Mouse (Mus musculus): ENCODE data around the gene Sdccag8. TPM values are rescaled to one million over a fixed set of nuclear protein-coding genes. Genes with fewer than 3 reads are reported as not detected.

Gene Sdccag8
- polyA plus RNA-seq, 1 experiment: 3.9 TPM

GRCm38 (mm10) chr1:176944458-176945174, 130.2 kb downstream of the Sdccag8 start:
- WGBS: 77% methylated on average over 8 of the region's 8 CpGs
- H3K4me3 ChIP-seq (replicated peaks; ENCODE audit: extremely low read depth, low read depth, low read length): no peak overlapping the region
- no peaks in the 10 kb centered on the region for H3K4me1 ChIP-seq (ENCODE audit: control insufficient read depth, insufficient read depth, low read length)
- TF ChIP-seq CTCF (IDR thresholded peaks at IDR 0.05; ENCODE audit: insufficient read depth, low read length) (no peak), POLR2A (IDR thresholded peaks at IDR 0.05; ENCODE audit: borderline replicate concordance, extremely low read depth, low read depth, low read length) (no peak)
- no peak for DNase-seq

GRCm38 (mm10) chr1:176945175-176945540, 130.7 kb downstream of the Sdccag8 start:
- no peak overlapping the region for H3K4me3 ChIP-seq (replicated peaks; ENCODE audit: extremely low read depth, low read depth, low read length)
- no peaks in the 10 kb centered on the region for H3K4me1 ChIP-seq (ENCODE audit: control insufficient read depth, insufficient read depth, low read length)
- 92% methylated on average over 12 of the region's 12 CpGs for WGBS
- TF ChIP-seq POLR2A (IDR thresholded peaks at IDR 0.05; ENCODE audit: borderline replicate concordance, extremely low read depth, low read depth, low read length): no peak
- no peak for TF ChIP-seq CTCF (IDR thresholded peaks at IDR 0.05; ENCODE audit: insufficient read depth, low read length)
- no peak for DNase-seq

GRCm38 (mm10) chr1:176946031-176946795, 131.8 kb downstream of the Sdccag8 start:
- TF ChIP-seq CTCF (IDR thresholded peaks at IDR 0.05; ENCODE audit: insufficient read depth, low read length) (no peak), POLR2A (IDR thresholded peaks at IDR 0.05; ENCODE audit: borderline replicate concordance, extremely low read depth, low read depth, low read length) (no peak)
- no peaks in the 10 kb centered on the region for H3K4me1 ChIP-seq (ENCODE audit: control insufficient read depth, insufficient read depth, low read length)
- H3K4me3 ChIP-seq (replicated peaks; ENCODE audit: extremely low read depth, low read depth, low read length): no peak overlapping the region
- 83% methylated on average over 11 of the region's 11 CpGs for WGBS
- DNase-seq: no peak

- Histone ChIP-seq H3K4me3 (replicated peaks; ENCODE audit: extremely low read depth, low read depth, low read length) (no peak overlapping the region), H3K4me1 (ENCODE audit: control insufficient read depth, insufficient read depth, low read length) (no peaks in the 10 kb centered on the region)
- no peak for DNase-seq
- WGBS: 77% methylated on average over 7 of the region's 7 CpGs
- TF ChIP-seq CTCF (IDR thresholded peaks at IDR 0.05; ENCODE audit: insufficient read depth, low read length): no peak
- TF ChIP-seq POLR2A (IDR thresholded peaks at IDR 0.05; ENCODE audit: borderline replicate concordance, extremely low read depth, low read depth, low read length): no peak
These were observed 132.3 kb downstream of the Sdccag8 start for GRCm38 (mm10) chr1:176946796-176947181.

- no peak for DNase-seq
- 83% methylated on average over 6 of the region's 6 CpGs for WGBS
- no peaks in the 10 kb centered on the region for H3K4me1 ChIP-seq (ENCODE audit: control insufficient read depth, insufficient read depth, low read length)
- TF ChIP-seq POLR2A (IDR thresholded peaks at IDR 0.05; ENCODE audit: borderline replicate concordance, extremely low read depth, low read depth, low read length): no peak
- TF ChIP-seq CTCF (IDR thresholded peaks at IDR 0.05; ENCODE audit: insufficient read depth, low read length): no peak
- H3K4me3 ChIP-seq (replicated peaks; ENCODE audit: extremely low read depth, low read depth, low read length): no peak overlapping the region
These were observed 134.4 kb downstream of the Sdccag8 start for GRCm38 (mm10) chr1:176948861-176949260.

GRCm38 (mm10) chr1:176949320-176949719, 134.9 kb downstream of the Sdccag8 start:
- DNase-seq: no peak
- no peak overlapping the region for H3K4me3 ChIP-seq (replicated peaks; ENCODE audit: extremely low read depth, low read depth, low read length)
- TF ChIP-seq CTCF (IDR thresholded peaks at IDR 0.05; ENCODE audit: insufficient read depth, low read length) (no peak), POLR2A (IDR thresholded peaks at IDR 0.05; ENCODE audit: borderline replicate concordance, extremely low read depth, low read depth, low read length) (no peak)
- 74% methylated on average over 6 of the region's 6 CpGs for WGBS
- no peaks in the 10 kb centered on the region for H3K4me1 ChIP-seq (ENCODE audit: control insufficient read depth, insufficient read depth, low read length)

- WGBS: 81% methylated on average over 6 of the region's 6 CpGs
These were observed 135.6 kb downstream of the Sdccag8 start for GRCm38 (mm10) chr1:176950061-176950460.

GRCm38 (mm10) chr1:176951836-176952235, 137.4 kb downstream of the Sdccag8 start:
- TF ChIP-seq CTCF (IDR thresholded peaks at IDR 0.05; ENCODE audit: insufficient read depth, low read length) (no peak), POLR2A (IDR thresholded peaks at IDR 0.05; ENCODE audit: borderline replicate concordance, extremely low read depth, low read depth, low read length) (no peak)
- no peaks in the 10 kb centered on the region for H3K4me1 ChIP-seq (ENCODE audit: control insufficient read depth, insufficient read depth, low read length)
- DNase-seq: no peak
- WGBS: 52% methylated on average over 7 of the region's 7 CpGs
- no peak overlapping the region for H3K4me3 ChIP-seq (replicated peaks; ENCODE audit: extremely low read depth, low read depth, low read length)

More at GRCm38 (mm10) chr1:176950061-176950460, 135.6 kb downstream of the Sdccag8 start:
- no peak overlapping the region for H3K4me3 ChIP-seq (replicated peaks; ENCODE audit: extremely low read depth, low read depth, low read length)
- H3K4me1 ChIP-seq (ENCODE audit: control insufficient read depth, insufficient read depth, low read length): no peaks in the 10 kb centered on the region
- no peak for DNase-seq
- TF ChIP-seq CTCF (IDR thresholded peaks at IDR 0.05; ENCODE audit: insufficient read depth, low read length): no peak

GRCm38 (mm10) chr1:176958311-176958710, 143.9 kb downstream of the Sdccag8 start:
- TF ChIP-seq POLR2A (IDR thresholded peaks at IDR 0.05; ENCODE audit: borderline replicate concordance, extremely low read depth, low read depth, low read length): no peak
- TF ChIP-seq CTCF (IDR thresholded peaks at IDR 0.05; ENCODE audit: insufficient read depth, low read length): no peak
- 88% methylated on average over 2 of the region's 2 CpGs for WGBS
- H3K4me3 ChIP-seq (replicated peaks; ENCODE audit: extremely low read depth, low read depth, low read length): no peak overlapping the region
- DNase-seq: no peak
- H3K4me1 ChIP-seq (ENCODE audit: control insufficient read depth, insufficient read depth, low read length): no peaks in the 10 kb centered on the region

GRCm38 (mm10) chr1:176961716-176962115, 147.3 kb downstream of the Sdccag8 start:
- Histone ChIP-seq H3K4me1 (ENCODE audit: control insufficient read depth, insufficient read depth, low read length) (no peaks in the 10 kb centered on the region), H3K4me3 (replicated peaks; ENCODE audit: extremely low read depth, low read depth, low read length) (no peak overlapping the region)
- TF ChIP-seq POLR2A (IDR thresholded peaks at IDR 0.05; ENCODE audit: borderline replicate concordance, extremely low read depth, low read depth, low read length) (no peak), CTCF (IDR thresholded peaks at IDR 0.05; ENCODE audit: insufficient read depth, low read length) (no peak)
- no peak for DNase-seq
- WGBS: 98% methylated on average over 10 of the region's 10 CpGs
